Mouse (Mus musculus) heart, adult 2 months (tissue): ENCODE measurements around the gene Fgfr2.

Experiments
- CTCF ChIP-seq: fragments of 200-600 bp; IDR thresholded peaks from 2 replicates; pipeline ENCODE4 v1.8.1; 2022; ENCODE audit warnings: antibody characterized with exemption, mild to moderate bottlenecking, moderate library complexity
- EP300 ChIP-seq: fragments of 200-500 bp; IDR thresholded peaks from 2 replicates; pipeline ENCODE4 v1.6.1; 2011; ENCODE audit warnings: low read depth, low read length, control low read depth; ENCODE audit not compliant: insufficient read depth
- POLR2A ChIP-seq: fragments of 200-500 bp; IDR thresholded peaks from 2 replicates; pipeline ENCODE4 v1.6.1; 2011; ENCODE audit warnings: mild to moderate bottlenecking, low read depth, low read length, control low read depth; ENCODE audit not compliant: insufficient read depth

- TF ChIP-seq EP300 (no peak), CTCF (no peak), POLR2A (no peak)
These were observed 844.5 kb downstream of the Fgfr2 start for GRCm38 (mm10) chr7:132278658-132279057.
